Mouse (Mus musculus) E14TG2a.4 (cell line): Measurements from ENCODE around the gene Ano6.

Source experiments
- CTCF ChIP-seq: conservative IDR thresholded peaks from 2 replicates; pipeline ENCODE4 v1.5.1; 2014; ENCODE audit warnings: low read length
- NANOG ChIP-seq: IDR thresholded peaks from 2 replicates; pipeline ENCODE4 v1.6.1; 2014; ENCODE audit warnings: borderline replicate concordance, low read length, mixed read lengths
- POU5F1 ChIP-seq: IDR thresholded peaks from 2 replicates; pipeline ENCODE4 v1.6.1; 2014; ENCODE audit warnings: low read length, borderline replicate concordance

DNA sequence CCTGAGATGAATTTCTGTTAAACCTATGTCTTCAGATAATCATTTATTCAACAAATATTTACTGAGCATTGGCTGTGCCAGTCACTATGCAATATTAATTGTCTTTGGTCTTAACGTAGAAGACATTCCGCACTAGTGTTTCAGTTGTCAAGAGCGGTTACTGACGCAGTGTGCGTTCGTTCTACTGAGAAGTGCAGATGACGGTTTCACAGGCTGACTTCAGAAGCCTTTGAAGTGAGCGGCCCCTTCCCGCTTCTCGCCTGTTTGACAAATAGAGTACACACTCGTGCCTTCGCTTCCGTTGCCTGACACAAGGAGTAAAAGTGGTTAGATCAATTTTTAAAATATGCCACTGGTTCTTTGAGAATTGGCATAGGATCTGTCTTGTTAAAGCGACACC lies 113.6 kb downstream of the Ano6 start:
- TF ChIP-seq CTCF: no peak
- no peak for TF ChIP-seq POU5F1
- no peak for TF ChIP-seq NANOG
